Mouse (Mus musculus) A20 (cell line): ENCODE measurements around the gene Tmem167b.
"Not testable (repeated sequence)": the region's sequence is repeated elsewhere in the genome, so short reads cannot be mapped to it uniquely, and the experiment has no call there.

ENCODE experiments used
- DNase-seq: peaks from one replicate; pipeline ENCODE4 v3.0.0-alpha.2; 2011; ENCODE audit warnings: low read depth, low spot score

Tmem167b gene

DNA sequence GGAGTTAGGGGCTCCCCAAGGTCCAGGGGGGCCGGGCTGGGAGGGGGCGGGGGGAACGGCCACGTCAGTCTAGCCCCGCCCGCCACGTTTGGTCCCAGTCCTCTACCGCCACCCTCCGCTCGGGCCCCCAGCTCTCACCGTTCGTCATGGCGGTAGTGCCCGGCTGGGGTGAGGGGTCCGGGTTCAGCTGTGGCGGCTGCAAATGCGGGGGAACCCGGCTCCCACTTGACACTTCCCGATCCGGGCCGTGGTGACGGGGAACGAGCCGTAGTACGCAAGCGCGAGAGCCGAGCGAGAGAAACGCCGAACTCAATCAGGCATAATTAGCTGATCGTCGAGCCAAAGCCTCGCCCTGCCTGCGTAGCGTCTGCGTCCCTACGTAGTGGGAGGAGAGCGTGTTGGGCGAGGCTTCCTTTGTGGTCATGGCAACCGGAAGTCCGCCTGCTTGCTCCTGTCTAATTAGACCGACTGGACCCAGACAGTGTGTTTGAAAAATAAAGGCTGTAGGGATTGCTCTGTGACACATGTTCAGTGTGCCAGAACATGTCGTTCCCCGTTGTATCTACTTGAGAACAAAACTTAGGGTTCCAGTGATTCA, at the start of gene Tmem167b:
Gene Tmem167b, minus strand, starts transcription at position 334 of the 598 bp plus-strand sequence.
- DNase-seq = peak; percentile 99

DNA sequence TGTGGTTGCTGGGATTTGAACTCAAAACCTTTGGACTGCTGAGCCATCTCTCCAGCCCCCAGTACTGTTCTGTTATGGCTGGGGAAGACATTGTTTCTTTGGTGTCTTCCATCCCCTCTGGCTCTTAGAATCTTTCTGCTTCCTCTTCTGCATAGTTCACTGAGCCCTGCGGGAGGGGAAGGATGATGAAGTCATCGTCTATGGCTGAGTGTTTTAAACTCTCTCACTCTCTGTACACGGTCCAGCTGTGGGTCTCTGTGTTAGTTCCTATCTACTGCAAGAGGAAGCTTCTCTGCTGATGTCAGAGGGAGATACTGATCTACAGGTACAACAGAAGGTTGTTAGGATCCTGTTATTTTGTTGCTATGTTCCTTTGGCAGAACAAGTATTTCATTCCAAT, 46.6 kb upstream of the Tmem167b start:
- DNase-seq = peak; percentile 63

DNA sequence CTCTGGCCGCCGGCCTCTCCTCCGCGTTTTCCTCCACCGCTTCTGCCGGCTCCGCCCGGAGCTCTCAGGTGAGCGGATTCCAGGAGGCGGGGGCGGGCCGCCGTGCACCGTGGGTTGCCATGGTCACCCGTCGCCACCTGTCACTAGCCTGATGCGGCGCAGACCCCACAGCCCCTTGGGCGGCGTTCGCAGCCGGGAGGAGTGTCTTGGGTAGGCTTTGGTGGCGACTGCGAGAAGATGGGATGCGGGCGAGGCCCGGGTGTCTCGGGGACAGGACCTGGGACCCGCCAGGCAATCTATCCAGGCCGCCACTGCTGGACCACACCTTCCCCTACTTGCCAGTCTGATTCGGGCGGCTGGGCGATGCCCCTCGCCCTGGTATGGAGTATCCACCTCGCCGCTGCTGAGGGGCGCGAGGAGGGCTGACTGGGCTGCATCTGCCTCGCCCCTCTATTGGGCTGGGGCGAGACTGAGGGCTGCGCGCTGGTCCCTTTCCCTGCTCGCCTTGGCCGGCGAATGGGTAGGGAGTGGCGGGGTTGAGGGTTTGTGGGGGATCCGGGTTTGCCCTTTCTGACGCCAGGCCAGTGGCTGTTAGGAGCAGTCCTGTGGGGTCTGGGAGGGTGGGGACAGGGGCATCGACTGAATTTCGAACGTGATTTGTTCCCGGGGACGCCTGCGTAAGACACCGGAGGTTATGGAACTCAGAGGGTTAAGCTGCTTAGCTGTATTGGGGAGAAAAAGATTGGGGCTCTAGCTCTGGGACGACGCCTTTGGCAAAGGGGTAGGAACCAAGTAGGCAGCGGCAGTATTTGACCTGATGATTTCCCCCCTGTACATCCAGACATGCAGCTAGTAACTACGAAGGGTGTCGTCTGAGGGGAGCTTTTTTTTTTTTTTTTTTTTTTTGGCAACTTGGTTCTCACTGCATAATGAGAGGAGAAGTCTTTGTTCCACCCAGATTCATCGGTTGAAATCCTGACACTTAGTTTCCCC, 29.6 kb upstream of the Tmem167b start:
- DNase-seq = no peak

DNA sequence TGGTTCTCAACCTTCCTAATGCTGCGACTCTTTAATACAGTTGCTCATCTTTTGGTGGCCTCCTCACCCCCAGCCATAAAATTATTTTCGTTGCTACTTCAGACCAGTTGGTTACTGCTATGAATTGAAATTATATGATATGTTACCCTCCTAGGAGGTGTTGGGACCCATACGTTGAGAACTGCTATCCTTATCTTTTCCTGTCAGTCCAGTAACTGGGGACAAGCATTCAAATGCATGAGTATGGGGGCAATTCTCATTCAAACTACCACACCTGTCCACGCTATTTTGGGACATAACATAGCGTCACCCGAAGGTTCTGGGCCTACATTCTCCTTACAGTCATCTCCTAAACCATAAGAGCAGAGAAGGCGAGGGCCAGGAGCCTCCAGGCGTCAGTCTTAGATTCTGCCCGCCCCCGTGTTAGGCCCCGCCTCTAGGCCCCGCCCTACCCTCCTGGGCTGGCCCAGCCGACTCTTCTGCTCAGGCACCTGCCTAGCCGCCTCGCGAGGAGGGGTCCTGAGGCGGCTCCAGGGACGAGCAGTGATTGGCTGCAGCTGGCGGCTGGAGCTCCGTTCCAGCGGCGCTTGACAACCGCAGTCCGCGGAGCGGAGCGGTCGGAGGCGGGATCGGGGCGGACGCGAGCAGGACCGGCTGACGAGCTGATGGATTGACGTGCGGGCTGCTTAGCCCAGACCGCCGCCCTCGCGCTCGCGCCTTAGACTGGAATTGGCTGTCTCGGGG, 28.7 kb upstream of the Tmem167b start, which contains the start of gene Wdr47:
Gene Wdr47, plus strand, starts transcription at position 494 of the 744 bp plus-strand sequence.
- DNase-seq = peak; percentile 99

DNA sequence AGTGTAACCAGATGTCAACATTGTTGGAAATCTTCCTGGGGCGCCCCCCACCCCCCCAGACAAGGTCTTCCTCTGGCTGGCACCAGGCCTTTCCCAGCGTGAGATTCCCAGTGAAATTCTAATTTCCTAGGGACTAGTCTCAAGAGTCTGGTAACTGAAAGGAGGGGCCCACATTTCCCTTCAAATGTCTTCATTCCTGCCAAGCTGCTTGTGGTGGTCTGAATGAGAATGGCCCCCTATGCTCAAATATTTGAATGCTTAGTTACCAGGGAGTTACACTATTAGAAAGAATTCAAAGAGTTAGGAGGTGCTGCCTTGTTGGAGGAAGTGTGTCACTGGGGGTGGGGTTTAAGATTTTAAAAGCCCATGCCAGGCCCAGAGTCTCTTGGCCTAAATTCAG, 26.2 kb upstream of the Tmem167b start:
- DNase-seq = no peak

DNA sequence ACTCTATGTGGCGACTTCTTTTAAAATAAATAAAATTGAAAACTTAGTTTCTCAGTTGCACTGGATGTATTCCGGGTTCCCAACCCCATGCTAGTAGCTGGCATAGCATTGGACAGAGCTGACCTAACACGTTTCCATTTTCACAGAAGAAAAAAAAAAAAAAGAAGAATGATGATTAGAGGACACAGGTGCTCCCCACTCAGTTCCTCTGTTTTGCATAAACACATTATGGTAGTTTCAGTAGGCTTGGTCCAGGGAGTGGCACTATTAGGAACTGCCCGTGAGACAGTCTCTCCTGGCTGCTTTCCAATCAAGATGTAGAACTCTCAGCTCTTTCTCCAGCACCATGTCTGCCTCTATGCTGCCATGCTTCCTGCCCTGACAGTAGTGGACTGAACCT, 22.3 kb upstream of the Tmem167b start:
- DNase-seq = peak; percentile 64

DNA sequence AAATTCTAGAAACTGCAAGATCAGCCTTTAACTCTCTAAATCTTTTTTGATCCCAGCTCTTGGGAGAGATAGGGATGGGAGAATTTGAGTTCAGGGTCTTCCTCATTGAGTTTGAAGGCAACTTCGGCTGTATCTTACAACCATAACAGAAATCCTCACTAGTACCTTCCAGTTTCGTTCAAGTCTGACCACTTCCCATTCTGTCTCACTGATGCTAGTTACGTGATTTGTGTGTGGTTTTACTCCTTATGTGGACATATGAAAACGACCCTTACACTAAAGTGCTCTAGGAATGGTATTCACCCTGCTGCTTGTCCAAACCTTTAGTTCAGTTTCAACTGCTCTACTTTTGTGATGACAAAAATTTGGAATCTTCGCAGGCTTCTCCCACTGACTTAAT, 11.8 kb upstream of the Tmem167b start:
- peak; percentile 63 for DNase-seq

DNA sequence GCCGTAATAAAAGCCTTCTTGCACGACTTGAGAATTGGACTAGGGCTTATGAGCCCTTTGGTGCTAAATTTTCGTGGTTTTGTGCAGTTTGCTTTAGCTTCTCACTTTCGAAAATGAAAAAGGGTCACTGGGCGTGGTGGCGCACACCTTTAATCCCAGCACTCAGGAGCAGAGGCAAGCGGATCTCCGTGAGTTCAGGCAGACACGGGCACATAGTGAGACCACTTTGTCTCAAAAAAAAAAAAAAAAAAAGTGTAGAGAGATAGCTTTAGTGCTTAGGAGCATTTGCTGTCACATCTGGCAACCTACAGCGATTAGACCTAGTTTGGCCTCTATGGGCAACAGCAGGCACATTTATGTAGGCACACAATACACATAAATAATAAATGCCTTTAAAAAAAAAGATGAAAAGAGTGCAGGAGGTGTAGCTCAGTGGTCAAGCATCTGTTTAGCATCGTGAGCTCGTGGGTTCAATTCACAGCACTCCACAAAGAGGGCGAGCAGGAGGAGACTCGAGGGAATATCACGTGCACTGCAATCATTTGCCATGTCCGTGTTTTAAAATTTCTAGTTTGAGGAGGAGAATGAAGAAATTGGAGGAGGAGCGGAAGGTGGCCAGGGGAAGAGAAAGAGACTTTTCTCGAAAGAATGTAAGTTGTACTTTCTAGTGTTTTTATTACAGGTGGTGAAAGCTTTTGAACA, 10.2 kb upstream of the Tmem167b start:
- peak; percentile 31 for DNase-seq

DNA sequence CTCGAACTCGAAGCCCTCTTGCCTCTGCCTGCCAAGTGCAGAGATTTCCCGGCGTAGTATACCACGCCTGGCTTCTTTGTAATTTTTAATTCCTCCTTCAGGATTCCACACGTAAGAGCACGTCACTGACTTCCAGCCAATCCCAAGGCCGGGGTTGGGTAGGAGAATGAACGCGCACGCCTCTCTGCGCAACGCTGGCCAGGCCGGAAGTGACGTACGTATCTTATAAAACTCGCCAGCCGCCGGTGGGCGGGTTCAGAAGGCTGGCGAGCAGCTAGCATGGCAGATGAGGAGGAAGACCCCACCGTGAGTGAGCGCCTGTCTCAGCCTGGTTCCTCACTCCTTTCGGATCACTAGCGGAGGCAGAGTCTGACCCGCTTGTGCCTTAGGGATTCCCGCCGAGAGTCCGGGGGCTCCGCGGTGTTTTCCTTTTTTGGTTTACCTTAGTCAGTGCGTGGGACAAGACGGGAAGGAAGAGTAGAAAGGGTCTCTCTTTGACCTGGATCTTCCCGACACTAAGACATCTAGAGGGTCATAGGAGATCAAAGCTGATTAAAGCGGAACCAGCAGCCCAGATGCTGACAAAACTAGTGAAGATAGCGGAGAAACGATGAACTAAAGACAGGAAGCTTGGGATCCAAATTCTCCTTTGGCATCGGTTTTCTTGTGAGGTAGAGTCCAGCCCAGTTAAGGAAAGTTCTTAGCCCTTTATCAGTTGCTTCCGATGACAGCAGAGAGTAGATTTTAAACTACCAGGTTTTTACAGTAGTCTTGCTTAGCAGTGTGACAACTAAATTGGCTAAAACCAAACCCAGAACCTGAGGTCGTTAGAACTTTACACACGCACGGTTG, 9.4 kb upstream of the Tmem167b start, which contains the start of gene Taf13:
Gene Taf13, plus strand, starts transcription at position 256 of the 852 bp plus-strand sequence.
- DNase-seq = peak; percentile 98

DNA sequence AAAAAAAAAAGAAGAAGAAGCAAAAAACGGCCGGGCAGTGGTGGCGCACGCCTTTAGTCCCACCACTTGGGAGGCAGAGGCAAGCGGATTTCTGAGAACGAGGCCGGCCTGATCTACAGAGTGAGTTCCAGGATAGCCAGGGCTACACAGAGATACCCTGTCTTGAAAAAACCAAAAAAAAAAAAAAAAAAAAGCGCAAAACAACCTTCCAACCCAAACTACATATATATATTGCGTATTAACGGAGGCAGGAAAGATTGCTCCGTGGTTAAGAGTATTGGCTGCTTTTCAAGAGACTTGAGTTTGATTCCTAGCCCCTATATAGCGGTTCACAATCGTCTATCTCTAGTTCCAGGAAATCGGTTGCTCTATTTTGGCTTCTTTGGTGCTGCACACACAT, 8.5 kb upstream of the Tmem167b start:
- DNase-seq = no peak

DNA sequence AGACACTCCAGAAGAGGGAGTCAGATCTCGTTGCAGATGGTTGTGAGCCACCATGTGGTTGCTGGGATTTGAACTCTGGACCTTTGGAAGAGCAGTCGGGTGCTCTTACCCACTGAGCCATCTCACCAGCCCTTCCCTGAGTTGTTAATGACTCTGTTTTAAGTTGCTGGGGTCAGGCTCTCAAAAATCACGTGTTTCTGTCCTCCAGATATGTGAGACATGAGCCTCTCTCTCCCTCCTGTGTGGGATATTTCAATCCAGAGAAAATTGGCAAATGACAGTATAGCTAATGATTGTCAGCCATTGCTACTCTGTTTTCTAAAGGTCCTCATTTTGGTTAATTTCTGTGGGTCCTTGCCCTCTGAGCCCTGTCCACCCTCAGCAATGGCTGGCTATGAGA, 7.4 kb upstream of the Tmem167b start:
- DNase-seq = not testable (repeated sequence)

DNA sequence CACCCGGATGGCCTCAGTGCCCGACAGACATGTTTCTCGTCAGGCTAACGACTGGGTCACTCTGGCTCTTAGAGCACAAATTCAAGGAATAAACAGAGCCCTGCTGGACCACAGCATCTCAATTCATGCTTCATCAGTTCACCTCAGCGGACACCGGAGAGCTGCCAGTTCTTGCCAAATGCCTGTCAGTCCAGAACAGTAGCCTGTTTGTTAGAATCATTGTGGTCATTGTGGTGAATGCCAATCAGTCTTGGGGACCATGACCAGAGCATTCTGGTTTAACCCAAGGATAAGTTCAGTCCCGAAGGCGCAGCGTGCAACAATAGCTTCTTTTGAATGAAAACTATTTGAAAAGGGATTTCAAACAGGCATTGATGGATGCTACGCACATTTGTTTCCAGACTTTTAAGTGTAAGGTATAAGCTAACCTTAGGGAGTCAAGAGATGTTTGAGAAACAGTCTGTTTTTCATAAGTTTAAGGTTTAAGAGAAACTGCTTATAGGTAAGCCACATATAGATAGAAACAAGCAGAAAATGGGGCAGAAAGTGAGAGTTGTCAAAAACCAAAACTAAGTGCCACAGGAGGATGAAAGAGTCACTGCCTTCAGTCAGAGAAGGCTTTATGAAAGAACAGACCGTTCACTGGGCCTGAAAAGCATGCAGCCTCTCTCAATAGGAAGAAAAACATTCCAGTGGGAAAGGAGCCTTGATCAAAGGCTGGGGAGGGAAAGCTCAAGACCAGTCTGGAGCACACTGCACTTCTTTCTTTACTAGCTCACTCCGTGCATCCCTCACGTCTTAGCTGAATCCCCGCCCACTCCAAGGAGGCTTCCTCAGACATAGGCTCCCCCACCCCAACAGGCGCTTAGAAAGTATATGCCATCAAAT, 6.0 kb upstream of the Tmem167b start:
- no peak for DNase-seq

DNA sequence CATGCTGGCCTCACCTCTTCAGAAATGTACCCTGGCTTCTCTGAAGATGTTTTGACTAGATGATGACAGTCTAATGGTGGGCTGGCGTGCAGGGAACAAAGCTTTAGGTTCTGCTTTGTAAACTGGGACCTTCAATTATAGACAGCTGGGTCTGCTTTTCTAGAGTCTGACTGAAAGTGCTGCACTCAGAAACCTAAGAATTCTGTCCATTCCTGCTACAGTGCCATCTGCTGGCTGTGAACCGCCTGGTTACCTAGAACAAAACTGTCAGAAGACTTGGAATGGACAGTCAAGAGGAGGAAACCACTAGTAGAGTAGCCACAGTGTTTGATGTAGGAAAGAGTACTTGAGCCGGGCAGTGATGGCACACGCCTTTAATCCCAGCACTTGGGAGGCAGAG, 1.0 kb upstream of the Tmem167b start:
- DNase-seq = peak; percentile 87

DNA sequence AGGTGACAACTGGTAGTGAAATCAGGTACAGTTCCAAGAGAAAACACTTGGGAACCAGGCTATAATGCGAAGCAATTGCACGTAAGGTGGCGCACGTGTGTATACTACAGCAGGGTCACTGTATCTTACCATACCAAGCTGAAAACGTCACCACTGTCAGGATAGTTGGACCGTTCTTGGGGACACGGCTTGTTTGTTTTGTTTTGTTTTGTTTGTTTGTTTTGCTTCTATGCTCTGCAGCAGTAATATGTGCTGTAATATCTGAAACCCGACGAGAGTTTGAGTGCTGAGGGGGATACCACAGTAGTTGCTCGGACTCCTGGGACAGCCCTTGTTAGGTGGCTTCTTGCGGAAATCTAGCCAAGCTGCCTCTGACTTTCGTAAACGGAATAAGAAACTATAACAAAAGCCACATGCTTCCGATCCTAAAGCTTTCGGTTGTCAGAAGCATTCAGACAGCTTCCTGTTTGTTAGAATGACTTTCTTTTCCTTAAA, 558 bp upstream of the Tmem167b start:
- no peak for DNase-seq

DNA sequence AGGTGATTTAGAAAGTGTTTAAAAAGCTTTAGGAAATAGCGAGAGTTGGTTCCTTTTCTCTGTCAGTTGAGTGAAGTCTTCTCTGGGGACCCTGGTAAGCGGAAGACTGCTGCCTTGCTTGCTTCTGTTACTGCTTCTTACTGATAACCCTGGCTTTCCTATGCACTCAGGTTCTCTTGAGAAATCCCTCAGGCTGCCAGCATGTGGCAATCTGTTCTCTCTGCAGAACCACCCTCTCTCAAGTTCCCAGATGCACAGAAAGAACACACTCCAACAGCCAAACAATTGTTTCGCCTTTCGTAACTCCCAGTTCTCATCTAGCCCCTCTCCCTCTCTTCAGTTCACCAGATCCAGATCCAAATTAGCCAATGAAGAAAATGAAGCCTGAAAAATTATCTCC, 4.4 kb downstream of the Tmem167b start:
- no peak for DNase-seq

DNA sequence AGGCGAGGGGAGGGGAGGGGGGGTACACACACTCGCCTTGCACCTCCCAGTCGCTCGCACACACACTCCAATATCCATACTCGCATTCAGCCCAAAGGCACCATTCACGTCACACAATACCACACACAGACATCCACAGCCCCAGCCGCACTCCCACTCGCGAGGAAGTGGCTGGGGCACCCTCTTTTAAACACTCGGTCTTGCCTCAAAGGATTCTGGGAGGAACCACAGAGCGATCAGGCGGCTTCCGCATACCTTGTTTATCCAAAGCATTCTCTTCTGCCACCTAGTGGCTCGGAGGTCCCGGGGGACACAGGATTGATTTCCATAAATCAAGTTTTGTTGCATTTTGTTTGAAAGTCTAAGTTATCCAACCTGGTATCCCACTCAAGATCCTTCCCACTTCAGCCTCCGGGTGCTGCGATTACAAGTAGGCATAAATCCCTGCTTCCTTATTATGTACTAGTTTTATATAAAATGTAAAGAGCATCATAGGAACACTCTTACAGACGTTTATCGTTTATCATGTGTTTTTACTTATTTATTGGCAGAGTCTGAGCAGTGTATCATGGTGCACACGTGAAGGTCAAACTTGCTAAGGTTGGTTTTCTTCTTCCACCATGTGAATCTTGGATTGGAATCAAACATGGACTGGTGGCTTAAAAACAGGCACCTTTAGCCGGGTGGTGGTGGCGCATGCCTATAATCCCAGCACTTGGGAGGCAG, 7.5 kb downstream of the Tmem167b start:
- peak; percentile 95 for DNase-seq

DNA sequence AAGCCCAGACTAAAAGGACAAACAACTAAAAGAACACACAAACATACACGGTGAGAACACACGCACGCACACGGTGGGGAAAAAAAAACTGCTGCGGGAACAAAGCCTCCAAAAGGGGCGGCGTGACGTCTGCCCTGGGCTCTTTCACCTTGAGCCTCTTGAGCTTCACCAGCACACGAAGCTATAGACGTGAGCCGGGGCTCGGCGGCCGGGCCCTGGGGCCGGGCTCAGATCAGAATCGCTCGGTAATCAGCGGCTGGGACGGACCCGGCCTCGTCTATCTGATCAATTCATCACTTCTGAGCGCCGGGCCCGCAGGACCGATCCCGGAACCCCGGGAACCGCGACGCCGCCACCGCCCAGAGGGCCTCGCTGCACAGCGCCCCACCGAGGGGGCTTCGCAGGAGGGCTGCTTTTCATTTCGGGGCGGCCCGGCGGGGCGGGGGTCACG, 8.1 kb downstream of the Tmem167b start:
- no peak for DNase-seq

DNA sequence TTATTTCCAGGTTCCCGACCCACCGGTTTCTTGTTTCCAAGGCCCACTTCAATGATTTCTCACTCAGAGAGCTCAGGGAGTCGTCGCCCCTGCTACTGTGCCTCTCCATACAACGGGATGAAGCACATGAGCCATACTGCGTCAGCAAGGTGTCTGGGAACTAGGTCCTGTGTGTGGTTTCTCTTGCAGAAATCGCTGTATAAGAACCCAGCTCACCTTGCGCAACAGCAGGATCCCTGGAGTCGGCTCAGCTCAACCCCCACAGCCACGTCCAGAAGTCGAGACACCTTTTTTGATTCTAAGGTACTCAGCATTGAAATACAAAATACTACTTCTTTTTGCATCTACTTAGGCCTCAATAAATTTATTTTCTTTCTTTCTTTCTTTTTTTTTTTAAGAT, 20.0 kb downstream of the Tmem167b start:
- DNase-seq = no peak
